Mouse (Mus musculus) right cerebral cortex, postnatal 25 days (tissue): ENCODE measurements at regions not wholly inside any gene's neighbourhood (a gene's known extent, or its start where the extent isn't known, plus 50 kb on each side); places are given as distances from the start of the nearest gene placed in this dataset.

Experiments
- DNase-seq: peaks from one replicate; pipeline ENCODE4 v3.0.0; 2022

- DNase-seq = no peak
These were observed 81.6 kb upstream of the Pcdh8 start for GRCm38 (mm10) chr14:79852683-79853082.

DNA sequence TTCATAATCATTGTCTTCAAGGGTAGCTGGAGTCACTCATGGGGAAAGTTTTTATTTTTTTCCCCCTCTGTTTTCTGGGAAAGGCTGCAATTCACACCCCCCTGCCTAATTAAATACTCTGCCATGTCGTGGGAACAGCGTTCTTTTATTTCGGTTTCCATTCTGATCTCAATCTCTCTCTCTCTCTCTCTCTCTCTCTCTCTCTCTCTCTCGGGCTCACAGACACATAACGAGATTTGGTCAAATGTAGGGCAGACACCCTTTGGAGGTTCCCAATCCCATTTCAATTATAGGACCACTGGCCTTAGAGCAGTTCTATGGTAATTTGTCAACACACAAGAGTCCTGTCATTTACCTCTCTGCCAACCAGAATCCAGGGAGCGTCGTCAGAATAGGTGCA lies 80.7 kb upstream of the Pcdh8 start:
- DNase-seq = no peak

- no peak for DNase-seq
These were observed 80.1 kb upstream of the Pcdh8 start for GRCm38 (mm10) chr14:79851231-79851630.

GRCm38 (mm10) chr14:79849617-79850435 lies 78.7 kb upstream of the Pcdh8 start:
- DNase-seq = no peak

GRCm38 (mm10) chr14:79848116-79848515 lies 77.0 kb upstream of the Pcdh8 start:
- DNase-seq = no peak

DNA sequence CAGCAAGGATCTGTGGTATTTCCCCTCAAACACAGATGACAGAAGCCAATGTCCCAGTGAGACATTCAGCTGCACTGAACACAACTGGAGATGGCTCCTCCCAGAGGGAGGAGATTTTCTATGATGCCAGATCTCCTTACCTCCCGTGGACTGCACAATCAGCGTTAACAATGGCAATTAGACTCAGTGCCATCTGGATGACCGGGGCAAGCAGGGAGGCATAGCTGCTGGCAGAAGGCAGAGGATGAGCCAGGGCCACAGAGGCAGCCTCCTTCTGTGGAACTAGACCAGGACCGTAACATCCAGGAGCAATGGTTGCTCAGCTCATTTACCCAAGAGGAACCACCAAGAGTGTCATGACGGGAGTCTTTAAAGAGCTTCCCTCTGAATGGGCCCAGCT lies 73.2 kb upstream of the Pcdh8 start:
- DNase-seq = no peak

- DNase-seq = no peak
These were observed 72.0 kb upstream of the Pcdh8 start for GRCm38 (mm10) chr14:79843135-79843550.

GRCm38 (mm10) chr14:79842734-79843133 lies 71.6 kb upstream of the Pcdh8 start:
- no peak for DNase-seq

DNA sequence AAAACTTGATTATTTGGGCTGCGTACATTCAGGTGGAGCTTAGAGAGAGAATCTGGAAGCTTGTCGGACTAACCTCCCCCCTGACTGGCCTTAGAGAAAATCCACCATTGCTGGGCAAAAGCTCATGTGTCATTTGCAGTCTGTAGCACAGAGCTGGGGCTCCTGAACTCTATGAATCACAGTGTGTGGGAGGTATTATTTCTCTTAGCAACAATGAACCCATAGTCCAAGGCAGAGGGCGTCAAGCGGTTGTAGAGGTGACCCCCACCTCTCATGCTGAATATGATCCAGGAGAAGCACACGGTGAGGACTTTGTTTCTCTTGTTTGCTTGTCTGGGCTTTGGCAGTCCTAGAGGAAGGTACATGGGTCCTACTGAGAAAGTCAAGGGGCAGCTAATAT lies 66.0 kb upstream of the Pcdh8 start:
- DNase-seq = no peak

GRCm38 (mm10) chr14:79836186-79836585 lies 65.1 kb upstream of the Pcdh8 start:
- DNase-seq = no peak

DNA sequence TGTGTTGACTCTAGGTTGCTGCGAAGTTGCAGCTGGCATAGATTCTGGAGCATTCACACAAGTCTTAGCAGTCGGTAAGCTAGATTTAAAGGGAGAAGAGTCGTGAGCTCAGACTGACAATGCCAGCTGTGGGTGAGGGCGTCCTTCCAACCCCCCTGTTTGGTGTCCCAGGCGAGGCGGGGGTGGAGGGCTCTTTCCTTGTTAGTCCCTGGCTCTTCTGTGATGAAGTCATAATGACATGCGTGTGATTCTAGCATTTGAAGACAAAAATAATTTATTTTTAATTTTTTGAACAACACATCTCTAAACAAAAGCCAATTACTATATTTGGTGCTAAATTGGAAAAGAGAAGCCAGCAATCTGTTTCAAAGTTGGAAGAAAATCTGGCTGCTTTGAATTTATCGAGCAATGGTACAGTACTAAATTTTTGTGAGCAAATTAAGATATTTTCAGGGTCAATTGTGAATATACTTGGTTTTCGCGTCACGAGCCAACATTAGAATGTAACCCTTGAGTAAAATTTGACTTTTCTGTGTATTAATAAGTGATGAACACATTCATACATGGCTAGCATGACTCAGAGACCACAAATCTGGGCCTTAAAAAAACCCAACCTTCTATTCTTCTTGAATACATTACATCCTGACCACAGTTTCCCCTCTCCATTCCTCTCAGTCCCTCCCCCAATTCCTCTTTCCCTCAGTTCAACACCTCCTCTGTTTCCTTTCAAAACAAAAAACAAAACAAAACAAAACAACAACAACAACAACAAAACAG lies 53.7 kb upstream of the Pcdh8 start:
- DNase-seq = peak; percentile 48

GRCm38 (mm10) chr14:79822453-79823117 lies 51.5 kb upstream of the Pcdh8 start:
- DNase-seq = no peak

DNA sequence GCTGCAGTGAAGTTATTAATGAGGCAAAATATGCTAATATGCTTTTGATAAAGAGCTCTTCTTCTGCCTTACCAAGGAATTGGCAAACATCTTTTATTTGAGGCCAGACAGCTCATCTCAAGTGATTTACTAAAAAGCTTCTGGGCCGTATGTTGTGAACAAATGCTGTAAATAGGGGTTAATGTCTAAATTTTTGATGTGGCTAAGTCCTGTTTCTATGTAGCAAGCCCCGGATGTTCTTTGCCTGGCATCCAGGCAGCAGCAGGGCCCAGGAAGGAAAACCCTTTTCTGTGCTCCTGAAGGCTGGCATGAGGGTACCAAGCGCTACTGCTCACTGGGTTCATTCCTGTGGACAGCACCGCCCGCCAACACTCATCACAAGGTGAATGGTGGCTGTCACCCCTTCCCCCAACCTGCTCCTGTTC lies 50.9 kb upstream of the Pcdh8 start:
- no peak for DNase-seq

GRCm38 (mm10) chr14:79821352-79822010 lies 50.4 kb upstream of the Pcdh8 start:
- DNase-seq = no peak
